Mouse (Mus musculus): ENCODE data around the gene Hhatl.

DNA sequence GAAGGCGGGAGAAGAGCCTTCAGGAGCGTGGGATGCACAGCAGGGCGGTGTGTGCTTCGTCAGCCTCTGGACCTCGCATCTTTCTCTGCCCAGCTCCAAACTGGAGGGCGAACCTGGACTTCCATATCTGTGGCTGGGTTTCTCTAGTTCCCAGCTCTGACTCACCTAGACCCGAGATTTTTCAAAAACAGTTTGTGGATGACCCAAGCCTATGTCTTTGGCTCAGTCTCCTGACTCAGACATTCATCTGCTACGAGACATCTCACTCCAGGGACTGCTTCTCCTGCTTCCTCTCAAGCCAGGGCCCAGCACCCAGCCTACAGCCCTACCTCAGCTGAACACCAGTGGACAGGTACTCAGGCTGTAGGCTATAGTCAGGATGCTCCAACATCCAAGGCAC lies 7.0 kb downstream of the Hhatl start:
- TF ChIP-seq POLR2A (IDR thresholded peaks at IDR 0.05; ENCODE audit: insufficient read depth, low read length) (no peak), CTCF (IDR thresholded peaks at IDR 0.05; ENCODE audit: low read depth, low read length) (no peak)
